8 mouse cellular contexts compared by ENCODE assay signal in genomic region chr1:132168115-132168767, GRCm38 (mm10). TPM values are rescaled to one million over a fixed set of nuclear protein-coding genes. Genes with fewer than 3 reads are reported as not detected.
DNase-seq lines count a peak whose midpoint lies in the region; ATAC-seq and TF ChIP-seq lines count a peak whose summit lies in the region.

No protein-coding gene starts in this region.

- H3K27ac ChIP-seq in cerebellum, adult 2 months (ENCODE audit: insufficient read depth, low read length), result no peak overlapping the region
- no peak overlapping the region for H3K27ac ChIP-seq in neural tube, embryonic 11.5 days (ENCODE audit: low read depth, low read length)
- peak overlapping the region; percentile 84 for H3K27ac ChIP-seq in hindbrain, embryonic 13.5 days
- peak overlapping the region; percentile 71 for H3K27ac ChIP-seq in midbrain, embryonic 12.5 days (replicated peaks)

- peak overlapping the region; percentile 27 for H3K4me3 ChIP-seq in cerebellum, adult 2 months (replicated peaks; ENCODE audit: insufficient read depth, low read depth, low read length)
- H3K4me3 ChIP-seq in neural tube, embryonic 11.5 days (ENCODE audit: low read depth, low read length), result no peak overlapping the region
- H3K4me3 ChIP-seq in hindbrain, embryonic 13.5 days, result no peak overlapping the region
- peak overlapping the region; percentile 19 for H3K4me3 ChIP-seq in midbrain, embryonic 12.5 days

- peak in 1 of 2 experiments; percentile 21 for DNase-seq in cerebellum, adult 2 months
- no peak for DNase-seq in cerebellum, adult 9-11 months
- DNase-seq in neural tube, embryonic 11.5 days (ENCODE audit: low spot score), result peak; percentile 48
- no peak for DNase-seq in neural tube, embryonic 10.5 days (ENCODE audit: extremely low spot score, low spot score)
- no peak for DNase-seq in yolk sac, embryonic 10.5 days (ENCODE audit: low spot score)
- no peak for DNase-seq in gastrocnemius, adult 8-10 months (ENCODE audit: low spot score in 2 of 2)

- 0 out of 2 replicates have a peak, but pooled peaks cover 4% of the 10 kb centered on the region for H3K4me1 ChIP-seq in cerebellum, adult 2 months (ENCODE audit: control insufficient read depth, insufficient read depth, low read length)
- H3K4me1 ChIP-seq in neural tube, embryonic 11.5 days (ENCODE audit: control insufficient read depth, insufficient read depth, low read length), result peaks cover 6% of the 10 kb centered on the region; the same call in 1 of the 2 replicates
- H3K4me1 ChIP-seq in hindbrain, embryonic 13.5 days (replicated peaks), result peaks cover 40% of the 10 kb centered on the region
- H3K4me1 ChIP-seq in midbrain, embryonic 12.5 days, result peaks cover 32% of the 10 kb centered on the region

- WGBS in cerebellum, adult 2 months, result 11% methylated on average over 12 of the region's 12 CpGs
- WGBS in neural tube, embryonic 11.5 days, result 8% methylated on average over 12 of the region's 12 CpGs
- WGBS in hindbrain, embryonic 13.5 days, result 12% methylated on average over 11 of the region's 12 CpGs
- WGBS in midbrain, embryonic 12.5 days, result 11% methylated on average over 12 of the region's 12 CpGs

- H3K4me2 ChIP-seq in neural tube, embryonic 11.5 days (ENCODE audit: low read depth), result peak overlapping the region; percentile 33; the same call in 1 of the 2 replicates
- H3K4me2 ChIP-seq in hindbrain, embryonic 13.5 days, result peak overlapping the region; percentile 48
- H3K4me2 ChIP-seq in midbrain, embryonic 12.5 days (replicated peaks), result peak overlapping the region; percentile 48

- no peaks in the 10 kb centered on the region for H3K9me3 ChIP-seq in neural tube, embryonic 11.5 days (ENCODE audit: control insufficient read depth, low read length)
- H3K9me3 ChIP-seq in hindbrain, embryonic 13.5 days, result 0 out of 2 replicates have a peak, but pooled peaks cover 3% of the 10 kb centered on the region
- no peaks in the 10 kb centered on the region for H3K9me3 ChIP-seq in midbrain, embryonic 12.5 days

- H3K9ac ChIP-seq in neural tube, embryonic 11.5 days (ENCODE audit: low read length), result no peak overlapping the region; the same call in 1 of the 2 replicates
- H3K9ac ChIP-seq in hindbrain, embryonic 13.5 days, result peak overlapping the region; percentile 55
- no peak overlapping the region; the same call in 1 of the 2 replicates for H3K9ac ChIP-seq in midbrain, embryonic 12.5 days (replicated peaks)

- no peak for TF ChIP-seq POLR2A in cerebellum, adult 2 months (IDR thresholded peaks at IDR 0.05; ENCODE audit: borderline replicate concordance, insufficient read depth, low read length)

- TF ChIP-seq CTCF in cerebellum, adult 2 months (IDR thresholded peaks at IDR 0.05; ENCODE audit: borderline replicate concordance, insufficient read depth, low read depth, low read length), result no peak

- no peak for ATAC-seq in neural tube, embryonic 11.5 days (ENCODE audit: insufficient read depth, low FRiP score, low TSS enrichment)
- ATAC-seq in hindbrain, embryonic 13.5 days (ENCODE audit: low FRiP score), result peak; percentile 50; the same call in 1 of the 2 replicates
- peak; percentile 75 for ATAC-seq in midbrain, embryonic 12.5 days (ENCODE audit: low FRiP score, low read depth)

- H3K27me3 ChIP-seq in cerebellum, adult 2 months (ENCODE audit: control insufficient read depth, insufficient read depth, low read length), result no peaks in the 10 kb centered on the region
- H3K27me3 ChIP-seq in neural tube, embryonic 11.5 days (ENCODE audit: control insufficient read depth, insufficient read depth, low read length), result no peaks in the 10 kb centered on the region
- H3K27me3 ChIP-seq in hindbrain, embryonic 13.5 days, result 0 out of 2 replicates have a peak, but pooled peaks cover 6% of the 10 kb centered on the region
- H3K27me3 ChIP-seq in midbrain, embryonic 12.5 days, result peaks cover 29% of the 10 kb centered on the region

- H3K36me3 ChIP-seq in neural tube, embryonic 11.5 days (ENCODE audit: control insufficient read depth, insufficient read depth, low read length), result no peaks in the 10 kb centered on the region
- no peaks in the 10 kb centered on the region for H3K36me3 ChIP-seq in hindbrain, embryonic 13.5 days
- no peaks in the 10 kb centered on the region for H3K36me3 ChIP-seq in midbrain, embryonic 12.5 days

RNA-seq across cellular contexts. Expression of gene Lemd1, which starts 23.0 kb away (rescaled TPM):
- 7.1 and 7.6 TPM in 2 replicates for polyA plus RNA-seq in cerebellum, adult 2 months (2012; rRNA removed)
- polyA plus RNA-seq in neural tube, embryonic 11.5 days (2014; fragmentation: Nextera tagmentation; extraction: Ambion mirVana), result 5.6 and 6.8 TPM in 2 replicates
- 24.8 and 25.7 TPM in 2 replicates for polyA plus RNA-seq in hindbrain, embryonic 13.5 days (2015; fragmentation: Nextera tagmentation; extraction: Ambion mirVana)
- 13.4 and 15.6 TPM in 2 replicates for polyA plus RNA-seq in midbrain, embryonic 12.5 days (2016; fragmentation: Nextera tagmentation; extraction: Ambion mirVana)
- total RNA-seq in gastrocnemius, adult 8-10 months (2022), result under 1 TPM in 1 of 4 experiments, not detected in 3; 0.19 TPM

RNA-seq across cellular contexts. Expression of gene AC124108.1, which starts 23.0 kb away (rescaled TPM):
- 3.2 and 3.6 TPM in 2 replicates for polyA plus RNA-seq in cerebellum, adult 2 months (2012; rRNA removed)
- 2.2 and 2.6 TPM in 2 replicates for polyA plus RNA-seq in neural tube, embryonic 11.5 days (2014; fragmentation: Nextera tagmentation; extraction: Ambion mirVana)
- polyA plus RNA-seq in hindbrain, embryonic 13.5 days (2015; fragmentation: Nextera tagmentation; extraction: Ambion mirVana), result 4.2 and 4.8 TPM in 2 replicates
- polyA plus RNA-seq in midbrain, embryonic 12.5 days (2016; fragmentation: Nextera tagmentation; extraction: Ambion mirVana), result 6.1 and 7.9 TPM in 2 replicates
- not detected for total RNA-seq in gastrocnemius, adult 8-10 months (2022)

RNA-seq across cellular contexts. Expression of gene Cdk18, which starts 28.8 kb away (rescaled TPM):
- 32.1 and 35.8 TPM in 2 replicates for polyA plus RNA-seq in cerebellum, adult 2 months (2012; rRNA removed)
- polyA plus RNA-seq in neural tube, embryonic 11.5 days (2014; fragmentation: Nextera tagmentation; extraction: Ambion mirVana), result 1.9 TPM in 2 replicates
- 0.31 and 0.32 TPM in 2 replicates for polyA plus RNA-seq in hindbrain, embryonic 13.5 days (2015; fragmentation: Nextera tagmentation; extraction: Ambion mirVana)
- 0.56 and 1.6 TPM in 2 replicates for polyA plus RNA-seq in midbrain, embryonic 12.5 days (2016; fragmentation: Nextera tagmentation; extraction: Ambion mirVana)
- total RNA-seq in gastrocnemius, adult 8-10 months (2022), result 1 to 10 TPM; 4.2 to 6.7 (median 4.2) TPM

Comparison
In these comparisons a context has a peak if more than half of its experiments do, and no peak if none do; other contexts are left out.
1. H3K27ac ChIP-seq: peak in hindbrain, embryonic 13.5 days (single experiment) and midbrain, embryonic 12.5 days (single experiment); none in cerebellum, adult 2 months (single experiment) and neural tube, embryonic 11.5 days (single experiment).
2. H3K4me3 ChIP-seq: peak in cerebellum, adult 2 months (single experiment) and midbrain, embryonic 12.5 days (single experiment); none in neural tube, embryonic 11.5 days (single experiment) and hindbrain, embryonic 13.5 days (single experiment).
3. RNA of gene Cdk18, which starts 28.8 kb away (polyA plus RNA-seq): 32.1 to 35.8 TPM in cerebellum, adult 2 months; 1.9 TPM in neural tube, embryonic 11.5 days, 0.56 to 1.6 TPM in midbrain, embryonic 12.5 days and 0.31 to 0.32 TPM in hindbrain, embryonic 13.5 days; every median in the first group is over 10 times any median in the second.
4. Peak in every context shown above with its lines, with median percentiles within 50 percentile points of each other: H3K4me2 ChIP-seq.